Mouse (Mus musculus): ENCODE results near the gene Gsta2.

GRCm38 (mm10) chr9:78354665-78355578 lies 666 bp downstream of the Gsta2 start:
- TF ChIP-seq POLR2A (IDR thresholded peaks at IDR 0.05; ENCODE audit: control insufficient read depth, low read depth, low read length) = no peak
- no peak for TF ChIP-seq CTCF (IDR thresholded peaks at IDR 0.05; ENCODE audit: control insufficient read depth, insufficient read depth, insufficient replicate concordance, low read depth, low read length)

Measured in testis, adult 2 months (tissue).